16 mouse cellular contexts compared by ENCODE assay signal in the genomic region with DNA sequence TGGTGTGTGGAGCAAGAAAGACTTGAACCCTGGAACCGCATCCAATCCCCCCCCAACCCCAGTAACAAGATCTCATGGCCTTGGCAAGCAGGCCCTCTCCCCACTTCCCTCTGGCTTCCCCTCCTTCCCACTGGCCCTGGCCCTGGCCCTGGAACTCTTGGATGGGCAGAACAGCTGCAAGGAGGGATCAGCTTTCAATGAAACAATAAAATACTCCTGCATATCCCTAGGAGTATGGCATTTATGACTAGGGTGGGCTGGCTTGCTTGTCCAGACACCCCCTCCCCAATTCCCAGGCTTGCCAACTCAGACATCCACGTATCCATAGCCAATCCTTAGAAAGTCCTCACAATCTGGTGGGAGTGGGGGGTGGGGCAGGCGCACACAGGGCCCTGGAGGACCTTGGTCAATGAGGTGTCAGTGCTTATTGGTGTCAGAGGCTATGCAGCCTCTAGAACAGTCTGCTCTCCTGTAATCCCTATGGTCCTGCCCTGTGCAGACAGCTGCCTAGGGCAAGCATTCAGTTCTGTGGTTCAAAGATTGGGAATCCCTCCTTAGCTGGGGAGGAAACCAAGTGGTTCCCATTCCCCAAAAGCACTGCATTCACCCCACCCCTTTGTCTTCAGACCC.
DNase-seq lines count a peak whose midpoint lies in the region; ATAC-seq and TF ChIP-seq lines count a peak whose summit lies in the region.
"Had no signal": no experiment of that assay in that cellular context is flagged by ENCODE, and none has a peak within 500 bp of the region (broad histone marks: within the 10 kb centered on the region; RNA-seq: fewer than 3 reads in every experiment).

No protein-coding gene starts in this region.

- no peaks in the 10 kb centered on the region for H3K27me3 ChIP-seq in lung, embryonic 14.5 days (ENCODE audit: insufficient read depth, low read length)
- no peaks in the 10 kb centered on the region for H3K27me3 ChIP-seq in embryonic facial prominence, embryonic 12.5 days
- no peaks in the 10 kb centered on the region for H3K27me3 ChIP-seq in limb, embryonic 14.5 days (ENCODE audit: control insufficient read depth, insufficient read depth, low read length)
- H3K27me3 ChIP-seq: hindbrain, embryonic 15.5 days; liver, embryonic 12.5 days; midbrain, embryonic 13.5 days had no signal

- H3K9ac ChIP-seq in lung, embryonic 14.5 days: no peak overlapping the region
- no peak overlapping the region for H3K9ac ChIP-seq in embryonic facial prominence, embryonic 12.5 days
- no peak overlapping the region for H3K9ac ChIP-seq in limb, embryonic 14.5 days (ENCODE audit: low read depth, low read length, severe bottlenecking)
- H3K9ac ChIP-seq: hindbrain, embryonic 15.5 days; liver, embryonic 12.5 days; midbrain, embryonic 13.5 days had no signal

- no peak overlapping the region for H3K4me3 ChIP-seq in lung, embryonic 14.5 days (ENCODE audit: low read depth, low read length)
- H3K4me3 ChIP-seq in embryonic facial prominence, embryonic 12.5 days: no peak overlapping the region
- H3K4me3 ChIP-seq in limb, embryonic 14.5 days (replicated peaks; ENCODE audit: low read length): no peak overlapping the region
- H3K4me3 ChIP-seq: hindbrain, embryonic 15.5 days; liver, embryonic 12.5 days; midbrain, embryonic 13.5 days had no signal

- peak; percentile 54; the same call in 1 of the 2 replicates for ATAC-seq in lung, embryonic 14.5 days (ENCODE audit: insufficient read depth)
- ATAC-seq in embryonic facial prominence, embryonic 12.5 days (ENCODE audit: insufficient number of reproducible peaks, insufficient read depth, low FRiP score, low TSS enrichment): peak; percentile 58; the same call in 1 of the 2 replicates
- peak; percentile 91 for ATAC-seq in limb, embryonic 14.5 days (ENCODE audit: low FRiP score, low read depth)
- ATAC-seq: liver, embryonic 12.5 days; midbrain, embryonic 13.5 days; Patski had no signal

- H3K4me1 ChIP-seq in lung, embryonic 14.5 days (ENCODE audit: insufficient read depth): no peaks in the 10 kb centered on the region
- H3K4me1 ChIP-seq in embryonic facial prominence, embryonic 12.5 days: peaks cover 8% of the 10 kb centered on the region; the same call in 1 of the 2 replicates
- H3K4me1 ChIP-seq in limb, embryonic 14.5 days (ENCODE audit: control insufficient read depth, insufficient read depth, low read length): peaks cover 8% of the 10 kb centered on the region
- H3K4me1 ChIP-seq: hindbrain, embryonic 15.5 days; liver, embryonic 12.5 days; midbrain, embryonic 13.5 days had no signal

- H3K4me2 ChIP-seq in lung, embryonic 14.5 days: no peak overlapping the region
- H3K4me2 ChIP-seq in embryonic facial prominence, embryonic 12.5 days (replicated peaks): no peak overlapping the region
- no peak overlapping the region for H3K4me2 ChIP-seq in limb, embryonic 14.5 days (replicated peaks; ENCODE audit: low read depth, low read length, severe bottlenecking)
- H3K4me2 ChIP-seq: hindbrain, embryonic 15.5 days; liver, embryonic 12.5 days; midbrain, embryonic 13.5 days had no signal

- 46% methylated on average over 3 of the region's 3 CpGs for WGBS in lung, embryonic 14.5 days
- 58% methylated on average over 3 of the region's 3 CpGs for WGBS in embryonic facial prominence, embryonic 12.5 days
- 20% methylated on average over 3 of the region's 3 CpGs for WGBS in limb, embryonic 14.5 days

- peak; percentile 58 for DNase-seq in gastrocnemius, postnatal 14 days
- DNase-seq in gastrocnemius, adult 18-20 months (ENCODE audit: low spot score): no peak
- DNase-seq in lung, embryonic 14.5 days: peak; percentile 13
- no peak for DNase-seq in lung, postnatal 10 days
- DNase-seq in limb, embryonic 14.5 days (ENCODE audit: low spot score): peak; percentile 62
- DNase-seq in spleen, postnatal 10 days (ENCODE audit: low spot score in 2 of 2): no peak
- DNase-seq: B cell, adult 2 months; kidney, adult 18-20 months; lung, postnatal 36 days; thymus, postnatal 25 days had no signal

- no peaks in the 10 kb centered on the region for H3K9me3 ChIP-seq in lung, embryonic 14.5 days (ENCODE audit: low read depth, low read length)
- H3K9me3 ChIP-seq in embryonic facial prominence, embryonic 12.5 days: no peaks in the 10 kb centered on the region
- H3K9me3 ChIP-seq in limb, embryonic 14.5 days (ENCODE audit: control insufficient read depth, low read length): no peaks in the 10 kb centered on the region
- H3K9me3 ChIP-seq: hindbrain, embryonic 15.5 days; liver, embryonic 12.5 days; midbrain, embryonic 13.5 days had no signal

- no peak for TF ChIP-seq POLR2A in limb, embryonic 14.5 days (IDR thresholded peaks at IDR 0.05; ENCODE audit: borderline replicate concordance, extremely low read depth, insufficient read depth, insufficient read length)

- no peak for TF ChIP-seq CTCF in lung, embryonic 14.5 days (IDR thresholded peaks at IDR 0.05; ENCODE audit: low read depth)

- H3K36me3 ChIP-seq in lung, embryonic 14.5 days (ENCODE audit: insufficient read depth): no peaks in the 10 kb centered on the region
- no peaks in the 10 kb centered on the region for H3K36me3 ChIP-seq in embryonic facial prominence, embryonic 12.5 days
- H3K36me3 ChIP-seq in limb, embryonic 14.5 days (ENCODE audit: control insufficient read depth, insufficient read depth, low read length): no peaks in the 10 kb centered on the region
- H3K36me3 ChIP-seq: hindbrain, embryonic 15.5 days; liver, embryonic 12.5 days; midbrain, embryonic 13.5 days had no signal

- H3K27ac ChIP-seq in lung, embryonic 14.5 days (ENCODE audit: low read depth): no peak overlapping the region
- no peak overlapping the region for H3K27ac ChIP-seq in embryonic facial prominence, embryonic 12.5 days
- H3K27ac ChIP-seq in limb, embryonic 14.5 days (replicated peaks; ENCODE audit: low read depth, low read length): 0 out of 2 replicates have a peak overlapping the region, but pooled peaks have one; percentile 13
- H3K27ac ChIP-seq: hindbrain, embryonic 15.5 days; liver, embryonic 12.5 days; midbrain, embryonic 13.5 days; stomach, postnatal 0 days had no signal

- intact Hi-C loops in gastrocnemius, postnatal 14 days (cut with DNase I; ENCODE audit: low total_unique reads): no loop called here

Comparison
In these comparisons a context has a peak if more than half of its experiments do, and no peak if none do; other contexts are left out.
1. DNase-seq: peak in gastrocnemius, postnatal 14 days (single experiment), lung, embryonic 14.5 days (single experiment) and limb, embryonic 14.5 days (single experiment); none in gastrocnemius, adult 18-20 months (single experiment), lung, postnatal 10 days (single experiment) and spleen, postnatal 10 days (0 of 2).
2. Peak in every context shown above with its lines, with median percentiles within 50 percentile points of each other: ATAC-seq.